Mouse (Mus musculus) spleen, adult 2 months (tissue): ENCODE results near the gene Helz2.

ENCODE experiments used
- CTCF ChIP-seq: fragments of 200-500 bp; IDR thresholded peaks from 2 replicates; pipeline ENCODE4 v1.5.1; 2011; ENCODE audit warnings: mild to moderate bottlenecking, inconsistent platforms; ENCODE audit not compliant: insufficient read depth, insufficient read length, insufficient replicate concordance; ENCODE audit errors: extremely low read depth
- POLR2A ChIP-seq: fragments of 200-500 bp; IDR thresholded peaks from 2 replicates; pipeline ENCODE4 v1.6.1; 2011; ENCODE audit warnings: low read depth, low read length, inconsistent platforms

DNA sequence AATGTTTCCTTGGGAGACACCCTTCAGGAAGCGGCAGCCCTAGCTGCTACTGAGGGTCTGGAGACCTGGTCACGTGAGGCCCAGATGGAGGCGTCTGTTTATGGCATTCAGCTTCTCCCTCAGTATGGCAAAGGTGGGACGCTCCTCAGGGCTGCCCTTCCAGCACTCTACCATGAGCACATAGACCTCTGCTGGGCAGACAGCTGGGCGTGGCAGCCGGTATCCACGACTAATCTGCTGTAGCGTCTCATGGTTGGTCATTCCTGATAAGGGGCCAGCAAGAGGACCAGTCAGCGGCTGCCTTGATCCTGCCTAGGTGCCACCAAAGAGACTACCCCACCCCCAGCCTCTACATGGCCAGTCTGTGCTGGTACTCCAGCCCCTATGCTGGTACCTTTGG, 35.7 kb downstream of the Helz2 start:
- TF ChIP-seq POLR2A (no peak), CTCF (no peak)
